Mouse (Mus musculus) Muller cell, postnatal 12 days (primary cell): ENCODE results near the gene Rgl2.
"Not testable (repeated sequence)": the region's sequence is repeated elsewhere in the genome, so short reads cannot be mapped to it uniquely, and the experiment has no call there.

Experiments used
- DNase-seq: peaks from one replicate; pipeline ENCODE4 v3.0.0-alpha.2; 2015; ENCODE audit errors: inconsistent ontology term

The Rgl2 gene

GRCm38 (mm10) chr17:33948090-33948904 is 19.0 kb downstream of the Rgl2 start:
- no peak for DNase-seq

DNA sequence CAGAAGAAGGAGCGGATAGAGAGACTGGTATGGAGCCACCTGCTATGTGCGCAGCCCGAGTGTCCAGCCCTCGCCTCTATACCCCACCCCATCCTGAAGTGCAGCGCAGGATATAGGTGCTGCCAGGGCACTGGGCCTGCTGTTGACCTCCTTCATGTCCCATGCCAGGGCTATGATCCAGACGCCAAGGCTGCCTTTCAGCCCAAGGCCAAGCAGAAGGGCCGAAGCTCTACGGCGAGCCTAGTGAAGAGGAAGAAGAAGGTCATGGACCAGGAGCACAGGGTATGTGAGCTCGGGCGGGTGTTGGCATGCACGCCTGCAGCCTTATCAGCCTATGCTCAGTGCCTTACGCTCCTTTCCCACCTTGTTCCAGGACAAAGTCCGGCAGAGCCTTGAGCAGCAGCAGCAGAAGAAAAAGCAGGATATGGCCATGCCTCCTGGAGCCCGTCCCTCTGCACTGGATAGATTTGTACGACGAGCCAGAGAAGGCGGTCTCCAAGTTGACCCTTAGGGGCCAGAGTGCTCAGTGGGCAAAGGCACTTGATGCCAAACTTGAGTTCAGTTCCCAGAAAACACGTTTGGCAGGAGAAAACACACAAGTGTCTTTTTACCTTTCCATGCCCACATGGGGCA is 19.7 kb downstream of the Rgl2 start:
- no peak for DNase-seq

GRCm38 (mm10) chr17:33950131-33950625 is 20.8 kb downstream of the Rgl2 start:
- no peak for DNase-seq

DNA sequence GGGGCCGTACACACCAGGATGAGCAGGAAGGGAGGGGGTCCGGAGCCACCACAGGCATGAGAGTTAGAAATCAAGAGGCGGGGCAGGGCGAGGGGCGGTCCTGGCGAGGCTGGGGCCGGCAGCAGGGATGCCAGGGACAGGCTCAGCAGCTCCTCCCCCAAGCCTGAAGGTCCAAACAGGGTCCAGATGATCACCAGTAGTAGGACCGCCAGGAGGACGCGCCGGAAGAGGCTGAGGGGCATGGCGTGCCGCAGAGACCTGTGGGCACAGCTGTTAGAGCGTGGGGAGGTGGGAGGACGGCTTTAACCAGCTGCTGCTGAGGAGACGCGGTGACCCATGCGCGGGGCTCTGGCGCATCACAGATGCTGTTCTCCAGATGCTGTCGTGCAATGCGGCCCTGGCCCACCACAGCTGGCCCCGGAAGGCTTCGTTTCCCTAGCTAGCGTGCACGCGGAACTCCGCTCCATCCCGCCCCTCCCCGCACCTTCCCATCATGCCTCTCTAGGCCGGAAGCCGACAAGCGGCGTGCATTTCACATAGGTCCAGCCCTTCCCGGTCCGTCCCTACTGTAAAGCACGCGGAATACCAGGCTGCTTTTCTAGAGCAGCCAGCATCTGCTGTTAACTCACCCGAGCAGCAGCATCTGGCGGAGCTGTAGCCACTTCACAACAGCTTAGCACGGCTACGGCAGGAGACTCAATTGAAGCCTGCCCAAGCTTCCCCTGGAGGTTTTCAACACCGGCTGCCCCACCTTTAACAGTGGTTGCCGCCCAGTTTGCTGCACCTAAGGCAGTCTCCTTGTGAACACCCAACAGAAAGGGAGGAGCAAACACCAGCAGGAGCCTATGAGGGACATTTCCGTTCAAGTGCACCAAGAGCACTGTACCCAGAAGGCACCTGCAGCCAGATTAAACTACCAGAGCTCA is 21.9 kb downstream of the Rgl2 start, which contains the start of gene B3galt4:
B3galt4 (minus strand) TSS at position 468 of the 926 bp plus-strand sequence.
- peak; percentile 84 for DNase-seq

DNA sequence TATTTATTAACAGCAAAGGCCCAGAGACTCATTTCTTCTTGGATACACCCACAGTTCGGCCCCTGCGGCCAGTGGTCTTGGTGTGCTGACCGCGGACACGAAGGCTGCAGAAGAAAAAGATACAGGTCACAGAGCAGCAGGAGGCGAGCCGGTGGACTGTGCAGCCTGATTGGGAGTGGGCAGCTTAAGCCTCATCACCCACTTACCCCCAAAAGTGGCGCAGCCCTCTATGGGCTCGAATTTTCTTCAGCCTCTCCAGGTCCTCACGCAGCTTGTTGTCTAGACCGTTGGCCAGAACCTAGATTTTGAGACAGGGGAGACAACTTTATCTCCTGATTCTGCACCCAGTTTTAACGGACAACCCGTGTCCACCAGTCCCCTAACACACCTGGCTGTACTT is 22.7 kb downstream of the Rgl2 start:
- DNase-seq, result not testable (repeated sequence)

DNA sequence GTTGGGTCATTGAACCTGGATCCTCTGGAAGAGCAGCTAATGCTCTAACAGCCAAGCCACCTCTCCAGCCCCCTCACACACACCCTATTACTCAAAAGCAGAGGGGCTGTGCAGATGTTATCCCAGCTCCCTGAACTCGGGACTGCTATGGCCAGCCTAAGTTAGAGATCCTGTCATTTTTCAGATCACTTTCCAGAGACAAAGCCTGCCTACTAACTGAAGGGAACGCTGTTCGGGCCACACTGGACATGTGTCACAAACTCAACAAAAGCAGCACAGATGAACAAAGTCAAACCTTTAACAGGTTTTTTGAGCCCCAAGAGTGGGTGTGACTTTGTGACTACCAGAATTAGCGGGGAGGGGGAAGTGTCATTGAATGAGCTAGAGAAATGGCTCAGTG is 23.5 kb downstream of the Rgl2 start:
- DNase-seq, result no peak

- DNase-seq, result no peak
Observed at GRCm38 (mm10) chr17:33953310-33953709, 24.0 kb downstream of the Rgl2 start.

GRCm38 (mm10) chr17:33953961-33954565 is 24.7 kb downstream of the Rgl2 start:
- no peak for DNase-seq

DNA sequence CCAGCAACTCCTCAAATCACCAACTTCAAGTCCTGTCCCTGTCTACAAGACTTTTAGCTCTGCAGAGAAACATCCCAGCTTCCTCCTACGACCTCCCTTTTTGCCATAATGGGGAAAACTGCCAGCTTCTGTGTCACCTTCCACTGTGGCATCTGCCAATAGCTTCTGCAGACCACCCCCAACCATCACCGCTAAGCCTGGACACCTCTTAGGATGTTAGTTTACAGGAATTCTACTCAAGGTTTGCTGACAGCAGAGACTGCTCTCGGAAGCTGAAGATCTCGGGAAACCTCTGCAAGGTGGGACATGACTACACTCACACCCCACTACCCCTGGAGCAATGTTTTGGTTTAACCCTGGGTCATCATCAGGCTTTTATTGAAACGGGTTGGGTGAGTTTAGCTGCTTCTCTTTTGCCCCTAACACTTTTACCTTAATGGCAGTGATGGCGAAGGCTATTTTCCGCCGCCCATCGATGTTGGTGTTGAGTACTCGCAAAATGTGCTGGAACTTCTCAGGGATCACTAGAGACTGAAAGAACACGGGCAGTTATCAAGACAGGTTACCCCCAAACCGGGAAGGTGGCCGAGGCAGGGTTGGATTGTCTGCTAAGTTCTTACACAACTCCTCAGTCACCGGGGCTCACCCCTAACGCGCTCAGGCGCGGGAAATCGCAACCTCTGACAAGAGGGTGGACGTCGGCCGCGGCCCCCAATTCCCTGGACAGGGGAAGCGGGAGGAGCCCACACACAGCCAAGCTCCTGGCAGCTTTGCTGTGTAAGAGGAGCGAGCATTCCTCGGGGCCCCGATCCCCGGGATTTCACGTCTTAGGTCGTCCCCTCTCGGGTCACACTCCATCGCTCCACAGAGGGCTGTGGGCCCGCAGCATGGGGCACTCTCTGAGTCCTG is 25.6 kb downstream of the Rgl2 start:
- DNase-seq, result no peak

DNA sequence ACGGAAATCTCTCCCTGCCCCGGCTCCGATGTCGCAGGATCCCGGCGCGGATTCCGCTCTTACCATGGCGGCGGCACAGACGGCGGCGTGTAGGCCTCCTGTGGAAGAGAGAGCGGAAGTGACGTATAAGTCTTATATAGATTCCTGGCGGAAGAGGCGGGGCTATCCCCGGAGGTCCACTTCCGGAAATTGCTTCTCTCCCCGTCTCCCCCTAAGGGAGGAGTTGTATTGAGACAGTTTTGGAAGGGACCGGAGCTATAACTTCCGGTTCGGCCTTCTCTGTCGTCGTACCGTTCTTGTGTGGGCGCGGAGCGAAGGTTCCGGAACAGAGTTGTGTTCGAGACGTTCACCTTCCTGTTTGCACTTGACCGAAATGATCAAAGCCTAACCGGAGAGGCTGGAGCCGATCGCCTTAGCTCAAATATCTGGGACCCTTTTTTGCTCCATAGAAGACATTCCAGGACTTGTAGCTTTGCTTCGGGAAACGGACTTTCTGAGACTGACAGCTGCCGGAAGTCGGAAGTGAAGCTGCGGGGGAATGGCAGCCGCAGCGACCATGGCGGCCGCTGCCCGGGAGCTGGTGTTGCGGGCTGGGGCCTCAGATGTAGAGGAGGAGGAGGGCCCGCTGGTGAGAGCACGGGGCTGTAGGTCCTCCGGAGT is 26.3 kb downstream of the Rgl2 start, which contains the start of the genes Vps52 and Rps18:
Vps52 (plus strand) TSS at position 258 of the 660 bp plus-strand sequence.
Rps18 (minus strand) TSS at position 447 of the 660 bp plus-strand sequence.
- DNase-seq, result peak; percentile 99

DNA sequence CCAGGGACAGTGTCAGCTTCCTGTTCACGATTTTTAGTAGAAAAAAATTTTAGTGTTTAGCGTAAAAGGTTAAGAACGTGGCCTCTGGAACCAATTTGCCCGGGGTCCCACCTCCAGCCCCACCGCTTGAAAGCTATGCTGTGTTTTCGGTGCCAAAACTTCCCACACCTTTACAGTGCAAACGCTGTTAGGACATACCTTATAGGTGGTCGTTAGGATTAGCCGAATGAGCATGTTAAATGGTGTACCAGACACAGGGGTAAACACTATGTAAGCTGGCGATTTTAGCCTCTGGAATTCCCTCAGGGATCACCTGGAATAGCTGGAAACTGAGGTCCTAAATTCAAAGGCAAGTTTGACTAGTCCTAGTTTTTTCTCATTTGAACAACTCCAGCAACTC is 27.0 kb downstream of the Rgl2 start:
- no peak for DNase-seq

DNA sequence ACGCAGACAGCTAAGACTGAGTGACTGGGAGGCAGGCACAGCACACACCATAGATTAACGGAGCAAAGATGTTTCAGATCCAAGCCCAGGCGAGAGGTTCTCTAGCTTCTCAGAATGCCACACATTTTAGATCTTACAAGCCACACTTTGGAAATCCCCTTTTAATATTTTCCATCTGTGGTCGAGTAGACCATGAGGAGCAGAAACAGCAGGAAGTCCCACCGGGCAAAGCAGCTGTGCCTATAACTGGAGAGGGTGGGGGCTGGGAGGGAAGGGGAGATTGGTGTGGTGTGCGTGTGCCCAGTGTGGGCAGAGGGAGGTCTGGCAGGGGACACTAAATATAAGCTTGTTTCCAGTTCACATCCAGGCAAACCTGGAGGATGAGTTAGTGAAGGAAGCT is 28.1 kb downstream of the Rgl2 start:
- no peak for DNase-seq

DNA sequence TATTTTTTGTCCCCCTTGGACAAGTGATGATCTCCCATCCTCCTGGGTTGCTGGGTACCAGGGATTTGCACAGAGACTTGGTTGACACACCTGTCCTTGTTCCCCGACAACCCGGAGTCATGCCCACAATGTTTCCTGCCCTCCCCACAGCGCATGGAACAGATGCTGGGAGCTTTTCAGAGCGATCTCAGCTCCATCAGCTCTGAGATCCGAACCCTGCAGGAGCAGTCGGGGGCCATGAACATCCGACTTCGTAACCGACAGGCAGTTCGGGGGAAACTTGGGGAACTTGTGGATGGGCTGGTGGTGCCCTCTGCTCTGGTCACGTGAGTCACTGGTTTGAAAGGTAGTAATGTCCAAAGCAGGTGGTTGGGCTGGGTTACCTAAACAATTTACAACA is 29.1 kb downstream of the Rgl2 start:
- DNase-seq, result no peak

DNA sequence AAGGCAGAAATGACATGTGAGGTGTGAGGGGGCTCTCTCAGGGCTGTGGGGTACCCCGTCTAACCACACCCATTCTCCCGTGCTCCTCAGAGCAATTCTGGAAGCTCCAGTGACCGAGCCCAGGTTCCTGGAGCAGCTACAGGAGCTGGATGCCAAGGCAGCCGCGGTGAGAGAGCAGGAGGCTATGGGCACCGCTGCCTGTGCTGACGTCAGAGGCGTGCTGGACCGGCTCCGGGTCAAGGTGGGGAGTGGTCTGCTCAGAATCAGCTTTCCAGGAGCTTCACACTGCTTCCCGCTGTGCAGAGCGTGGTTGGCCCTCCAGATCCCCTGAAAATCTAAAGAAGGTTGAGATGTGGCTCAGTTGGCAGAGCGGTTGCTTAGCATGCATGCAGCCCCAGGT is 29.8 kb downstream of the Rgl2 start:
- no peak for DNase-seq

GRCm38 (mm10) chr17:33959948-33960347 is 30.6 kb downstream of the Rgl2 start:
- no peak for DNase-seq

- no peak for DNase-seq
Observed at GRCm38 (mm10) chr17:33962876-33963275, 33.5 kb downstream of the Rgl2 start.

GRCm38 (mm10) chr17:33965082-33965845 is 35.9 kb downstream of the Rgl2 start:
- no peak for DNase-seq

- no peak for DNase-seq
Observed at GRCm38 (mm10) chr17:33965846-33966550, 36.7 kb downstream of the Rgl2 start.
